Mouse (Mus musculus) neural tube, embryonic 15.5 days (tissue): ENCODE data around the gene Irx2. TPM values are rescaled to one million over a fixed set of nuclear protein-coding genes. Genes with fewer than 3 reads are reported as not detected.

ENCODE experiments used
- ATAC-seq: fragments of 200-750 bp; cut with Nextera tagmentation; 2 replicates; pipeline ENCODE4 v1.8.0; 2017; ENCODE audit warnings: mild to moderate bottlenecking, moderate TSS enrichment, moderate library complexity; ENCODE audit not compliant: low FRiP score
- H3K27ac ChIP-seq: fragments of 300-500 bp; sonication (generic); replicated peaks from 2 replicates; pipeline ENCODE4 v1.5.1; 2015; ENCODE audit warnings: mild to moderate bottlenecking, inconsistent platforms
- H3K27me3 ChIP-seq: fragments of 300-500 bp; sonication (generic); replicated peaks from 2 replicates; pipeline ENCODE4 v1.6.1; 2015; ENCODE audit warnings: inconsistent platforms
- H3K36me3 ChIP-seq: fragments of 300-500 bp; sonication (generic); 2 replicates; pipeline ENCODE4 v1.6.1; 2015; ENCODE audit warnings: inconsistent platforms
- H3K4me1 ChIP-seq: fragments of 300-500 bp; sonication (generic); 2 replicates; pipeline ENCODE4 v1.6.1; 2015; ENCODE audit warnings: inconsistent platforms
- H3K4me2 ChIP-seq: fragments of 300-500 bp; sonication (generic); 2 replicates; pipeline ENCODE4 v1.6.1; 2015; ENCODE audit warnings: inconsistent platforms, mild to moderate bottlenecking, moderate library complexity
- H3K4me3 ChIP-seq: fragments of 300-500 bp; sonication (generic); replicated peaks from 2 replicates; pipeline ENCODE4 v1.5.1; 2015; ENCODE audit warnings: mild to moderate bottlenecking, inconsistent platforms
- H3K9ac ChIP-seq: fragments of 300-500 bp; sonication (generic); replicated peaks from 2 replicates; pipeline ENCODE4 v1.6.1; 2015; ENCODE audit warnings: mild to moderate bottlenecking, inconsistent platforms
- H3K9me3 ChIP-seq: fragments of 300-500 bp; sonication (generic); replicated peaks from 2 replicates; pipeline ENCODE4 v1.6.1; 2016; ENCODE audit warnings: inconsistent platforms
- WGBS: fragments of 180-500 bp; shearing (Covaris S2); methylation state at CpG from one replicate; pipeline ENCODE4 v1.1.7; 2015; ENCODE audit warnings: mixed read lengths; 5-methylcytosine and 5-hydroxymethylcytosine counted together
- polyA plus RNA-seq: library from polyadenylated mRNA; unstranded; fragments of >200 nt; fragmentation: Nextera tagmentation; extraction: Ambion mirVana; gene quantifications from 2 replicates; pipeline ENCODE4 v1.2.1, GENCODE M21; 2015

The Irx2 gene
- polyA plus RNA-seq, 1 experiment from 2014 or later, result 11.4 TPM

DNA sequence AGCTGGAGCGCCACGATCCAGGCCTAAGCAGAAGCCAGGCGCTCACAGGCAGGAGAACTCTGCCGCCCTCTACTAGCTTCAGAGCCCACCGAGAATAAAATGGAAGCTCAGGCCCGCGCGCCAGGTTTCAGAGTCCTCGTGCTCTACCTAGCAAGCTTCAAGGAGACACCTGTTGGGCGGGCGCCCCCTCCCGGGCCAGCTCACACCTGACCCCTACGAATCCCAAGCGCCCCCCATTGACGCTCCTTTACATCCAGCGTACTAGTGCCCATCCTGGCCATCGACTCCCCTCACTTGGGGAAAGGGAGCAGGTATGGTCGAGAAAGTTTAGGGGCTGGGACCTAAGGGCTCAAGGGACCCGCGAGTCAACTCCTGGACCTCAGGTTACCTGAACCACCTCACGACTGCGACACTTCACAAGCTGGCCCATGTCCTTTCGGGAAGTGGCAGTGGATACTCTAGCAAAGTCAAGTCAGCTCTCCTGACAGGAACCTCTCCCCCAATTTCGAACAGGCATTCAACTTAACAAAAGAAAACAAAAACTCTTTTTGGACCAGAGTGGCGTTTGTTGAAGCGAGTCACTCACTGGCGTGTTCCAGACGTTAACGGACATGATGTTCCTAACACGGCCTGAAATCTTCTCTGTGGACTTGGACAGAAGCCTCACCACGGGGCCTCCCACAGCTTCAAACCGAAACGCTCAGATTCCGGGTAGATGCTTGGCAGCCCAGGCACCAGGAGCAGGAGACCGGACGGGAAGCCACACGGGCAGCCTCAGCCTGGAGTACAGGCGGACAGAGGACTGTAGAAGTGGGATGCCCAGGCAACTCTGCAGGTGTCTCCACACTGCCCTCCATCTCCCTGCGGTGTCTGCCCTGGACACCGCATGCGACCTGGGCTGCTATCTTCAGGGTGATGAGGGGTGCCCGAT lies 964 bp upstream of the Irx2 start:
- under 1% methylated on average over 42 of the region's 42 CpGs for WGBS
- Histone ChIP-seq H3K4me3 (peak overlapping the region; percentile 49), H3K4me1 (peaks cover 49% of the 10 kb centered on the region), H3K4me2 (peak overlapping the region; percentile 75), H3K27me3 (peaks cover 63% of the 10 kb centered on the region), H3K27ac (peak overlapping the region; percentile 56), H3K36me3 (no peaks in the 10 kb centered on the region), H3K9me3 (no peaks in the 10 kb centered on the region), H3K9ac (0 out of 2 replicates have a peak overlapping the region, but pooled peaks have one; percentile 23)
- peak; percentile 23 for ATAC-seq

DNA sequence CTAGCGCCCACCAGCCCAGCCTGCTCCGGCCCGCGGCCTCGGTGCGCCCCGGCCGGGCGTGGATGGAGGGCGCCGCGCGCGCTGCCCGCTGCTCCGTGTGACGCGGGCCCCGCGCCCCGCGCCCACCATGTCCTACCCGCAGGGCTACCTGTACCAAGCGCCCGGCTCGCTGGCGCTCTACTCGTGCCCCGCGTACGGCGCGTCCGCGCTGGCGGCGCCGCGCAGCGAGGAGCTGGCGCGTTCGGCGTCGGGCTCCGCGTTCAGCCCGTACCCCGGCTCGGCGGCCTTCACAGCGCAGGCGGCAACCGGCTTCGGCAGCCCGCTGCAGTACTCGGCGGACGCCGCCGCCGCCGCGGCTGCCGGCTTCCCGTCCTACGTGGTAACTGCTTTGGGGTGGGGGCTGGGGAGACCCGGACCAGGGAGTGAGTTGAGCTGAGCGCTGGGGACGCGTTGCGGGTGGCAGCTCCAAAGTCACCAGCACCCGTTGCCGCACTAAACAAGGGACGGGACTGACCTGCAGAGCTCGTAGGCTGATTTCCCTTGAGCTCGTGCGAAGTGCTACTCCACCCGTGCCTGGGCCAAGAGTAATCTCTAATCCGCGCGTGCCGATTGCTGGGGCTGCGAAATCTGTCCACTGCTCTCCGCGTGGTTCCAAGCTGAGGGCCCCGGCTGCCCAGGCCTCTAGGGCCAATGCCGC lies 463 bp downstream of the Irx2 start:
- H3K4me2 ChIP-seq, result peak overlapping the region; percentile 75
- H3K27ac ChIP-seq, result peak overlapping the region; percentile 73
- ATAC-seq, result peak; percentile 46
- peaks cover 44% of the 10 kb centered on the region for H3K4me1 ChIP-seq
- no peaks in the 10 kb centered on the region for H3K9me3 ChIP-seq
- peaks cover 60% of the 10 kb centered on the region for H3K27me3 ChIP-seq
- H3K36me3 ChIP-seq, result no peaks in the 10 kb centered on the region
- WGBS, result under 1% methylated on average over 87 of the region's 88 CpGs
- peak overlapping the region; percentile 47 for H3K9ac ChIP-seq
- peak overlapping the region; percentile 49 for H3K4me3 ChIP-seq

DNA sequence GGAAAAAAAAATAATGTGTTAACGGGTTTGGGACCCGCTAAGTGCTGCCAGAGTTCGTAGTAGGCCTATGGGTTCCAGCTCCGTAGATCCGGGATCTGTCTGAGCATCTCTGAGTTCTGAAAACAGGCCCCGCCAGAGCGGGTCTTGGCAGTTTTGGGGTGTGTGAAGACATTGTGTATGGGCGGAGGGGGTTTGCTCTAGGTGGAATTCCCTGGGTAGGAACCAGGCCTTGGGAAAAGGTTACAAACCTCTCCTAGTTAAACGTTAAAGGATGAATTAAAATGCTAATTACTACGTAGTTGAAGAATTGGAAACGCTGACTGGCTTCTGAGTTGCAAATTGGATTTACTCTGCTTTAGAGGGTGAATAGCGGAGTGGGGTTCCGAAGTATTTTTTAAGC lies 1.2 kb downstream of the Irx2 start:
- no peak for ATAC-seq
- H3K9me3 ChIP-seq, result no peaks in the 10 kb centered on the region
- H3K4me2 ChIP-seq, result peak overlapping the region; percentile 75
- H3K27me3 ChIP-seq, result peaks cover 65% of the 10 kb centered on the region
- no peak overlapping the region; the same call in 1 of the 2 replicates for H3K9ac ChIP-seq
- 1% methylated on average over 13 of the region's 13 CpGs for WGBS
- H3K4me1 ChIP-seq, result peaks cover 38% of the 10 kb centered on the region
- H3K36me3 ChIP-seq, result no peaks in the 10 kb centered on the region
- no peak overlapping the region for H3K27ac ChIP-seq
- peak overlapping the region; percentile 49 for H3K4me3 ChIP-seq

DNA sequence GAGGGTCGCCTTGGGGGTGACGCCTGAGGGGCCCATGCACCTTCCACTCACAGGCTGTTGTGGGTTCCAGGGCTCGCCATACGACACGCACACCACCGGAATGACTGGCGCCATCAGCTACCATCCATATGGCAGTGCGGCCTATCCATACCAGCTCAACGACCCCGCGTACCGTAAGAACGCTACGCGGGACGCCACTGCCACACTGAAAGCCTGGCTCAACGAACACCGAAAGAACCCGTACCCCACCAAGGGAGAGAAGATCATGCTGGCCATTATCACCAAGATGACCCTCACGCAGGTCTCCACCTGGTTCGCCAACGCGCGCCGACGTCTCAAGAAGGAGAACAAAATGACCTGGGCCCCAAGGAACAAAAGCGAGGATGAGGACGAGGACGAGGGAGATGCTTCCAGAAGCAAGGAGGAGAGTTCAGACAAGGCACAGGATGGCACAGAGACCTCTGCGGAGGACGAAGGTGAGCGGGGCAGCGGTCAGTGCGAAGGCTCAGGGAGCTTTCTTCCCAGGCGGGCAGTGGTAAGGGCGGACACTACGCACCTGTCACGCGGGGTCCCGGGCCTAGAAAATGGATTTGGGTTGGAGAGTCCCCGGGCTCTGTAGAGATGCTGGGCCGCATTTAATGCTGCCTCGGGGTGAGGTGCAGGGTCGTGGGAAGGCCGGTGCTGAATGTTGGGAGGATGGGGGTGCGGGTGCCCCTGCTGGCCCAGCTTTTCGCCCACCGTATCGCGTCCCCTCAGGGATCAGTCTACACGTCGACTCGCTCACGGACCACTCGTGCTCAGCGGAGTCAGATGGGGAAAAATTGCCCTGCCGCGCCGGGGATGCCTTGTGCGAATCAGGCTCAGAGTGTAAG lies 2.1 kb downstream of the Irx2 start:
- H3K36me3 ChIP-seq, result no peaks in the 10 kb centered on the region
- no peak overlapping the region for H3K27ac ChIP-seq
- peaks cover 38% of the 10 kb centered on the region for H3K4me1 ChIP-seq
- peak overlapping the region; percentile 75 for H3K4me2 ChIP-seq
- H3K27me3 ChIP-seq, result peaks cover 67% of the 10 kb centered on the region
- H3K9ac ChIP-seq, result peak overlapping the region; percentile 32
- H3K4me3 ChIP-seq, result peak overlapping the region; percentile 49
- WGBS, result 3% methylated on average over 60 of the region's 60 CpGs
- H3K9me3 ChIP-seq, result no peaks in the 10 kb centered on the region
- no peak for ATAC-seq

DNA sequence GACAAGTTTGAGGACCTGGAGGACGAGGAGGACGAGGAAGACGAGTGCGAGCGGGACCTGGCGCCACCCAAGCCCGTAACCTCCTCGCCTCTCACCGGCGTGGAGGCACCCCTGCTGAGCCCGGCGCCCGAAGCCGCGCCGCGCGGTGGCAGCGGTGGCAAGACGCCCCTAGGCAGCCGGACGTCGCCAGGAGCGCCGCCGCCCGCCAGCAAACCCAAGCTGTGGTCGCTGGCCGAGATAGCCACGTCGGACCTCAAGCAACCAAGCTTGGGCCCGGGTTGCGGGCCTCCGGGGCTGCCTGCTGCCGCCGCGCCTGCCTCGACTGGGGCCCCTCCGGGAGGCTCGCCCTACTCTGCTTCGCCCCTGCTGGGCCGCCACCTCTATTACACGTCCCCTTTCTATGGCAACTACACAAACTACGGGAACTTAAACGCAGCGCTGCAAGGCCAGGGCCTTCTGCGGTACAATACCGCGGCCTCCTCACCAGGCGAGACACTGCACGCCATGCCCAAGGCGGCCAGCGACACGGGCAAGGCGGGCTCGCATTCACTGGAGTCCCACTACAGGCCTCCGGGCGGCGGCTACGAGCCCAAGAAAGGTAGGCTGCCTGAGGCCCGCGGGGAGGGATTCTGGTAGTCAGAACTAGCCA lies 2.9 kb downstream of the Irx2 start:
- Histone ChIP-seq H3K4me2 (peak overlapping the region; percentile 75), H3K4me1 (peaks cover 42% of the 10 kb centered on the region), H3K9me3 (no peaks in the 10 kb centered on the region), H3K4me3 (peak overlapping the region; percentile 49), H3K36me3 (no peaks in the 10 kb centered on the region), H3K9ac (peak overlapping the region; percentile 32; the same call in 1 of the 2 replicates), H3K27me3 (peaks cover 64% of the 10 kb centered on the region), H3K27ac (no peak overlapping the region)
- WGBS, result 3% methylated on average over 61 of the region's 62 CpGs
- no peak for ATAC-seq

DNA sequence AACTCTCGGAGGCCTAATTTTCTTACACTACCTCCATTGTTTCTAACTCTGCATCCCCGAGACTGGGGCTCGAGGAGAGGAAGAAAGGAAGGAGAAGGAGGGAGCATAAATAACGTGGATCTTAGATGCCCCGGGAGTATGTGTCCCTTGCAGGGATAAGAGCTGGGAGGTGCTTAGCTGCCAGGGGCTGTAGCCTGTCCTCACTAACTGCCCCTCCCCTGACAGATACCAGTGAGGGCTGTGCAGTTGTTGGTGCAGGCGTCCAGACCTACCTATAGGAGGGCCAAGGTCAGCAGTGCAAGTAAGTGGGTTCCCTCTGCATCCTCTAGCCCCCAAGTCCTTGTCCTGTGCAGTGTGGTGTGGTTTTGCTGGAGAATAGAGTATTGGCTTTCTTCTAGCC lies 3.7 kb downstream of the Irx2 start:
- peaks cover 63% of the 10 kb centered on the region for H3K27me3 ChIP-seq
- ATAC-seq, result no peak
- peak overlapping the region; percentile 49 for H3K4me3 ChIP-seq
- H3K4me2 ChIP-seq, result peak overlapping the region; percentile 75
- H3K27ac ChIP-seq, result no peak overlapping the region
- H3K9me3 ChIP-seq, result no peaks in the 10 kb centered on the region
- no peaks in the 10 kb centered on the region for H3K36me3 ChIP-seq
- 15% methylated on average over 6 of the region's 6 CpGs for WGBS
- peaks cover 42% of the 10 kb centered on the region for H3K4me1 ChIP-seq
- no peak overlapping the region for H3K9ac ChIP-seq

DNA sequence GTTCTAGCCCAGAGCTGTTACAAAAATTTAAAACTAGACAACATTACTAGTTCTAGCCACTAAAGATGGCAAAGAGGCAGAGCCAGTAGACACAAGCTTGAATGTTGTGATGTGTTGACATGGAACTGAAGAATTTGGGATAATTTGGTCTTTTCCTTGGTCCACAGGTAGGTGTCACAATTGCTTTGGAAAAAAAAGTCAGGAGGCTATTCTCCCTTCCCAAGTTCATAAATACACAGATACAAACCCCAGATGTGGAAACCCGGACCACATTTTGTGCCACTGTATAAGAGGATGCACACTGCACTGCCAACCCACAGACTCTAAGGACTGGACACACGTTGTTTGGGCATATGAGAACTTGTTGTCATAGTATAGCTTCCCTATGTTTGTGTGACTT lies 4.5 kb downstream of the Irx2 start:
- H3K36me3 ChIP-seq, result no peaks in the 10 kb centered on the region
- no peaks in the 10 kb centered on the region for H3K9me3 ChIP-seq
- 0 out of 2 replicates have a peak overlapping the region, but pooled peaks have one; percentile 49 for H3K4me3 ChIP-seq
- H3K4me2 ChIP-seq, result peak overlapping the region; percentile 75; the same call in 1 of the 2 replicates
- peaks cover 35% of the 10 kb centered on the region for H3K4me1 ChIP-seq
- 29% methylated on average over 2 of the region's 2 CpGs for WGBS
- peaks cover 61% of the 10 kb centered on the region for H3K27me3 ChIP-seq
- no peak for ATAC-seq
- no peak overlapping the region for H3K27ac ChIP-seq
- H3K9ac ChIP-seq, result no peak overlapping the region

DNA sequence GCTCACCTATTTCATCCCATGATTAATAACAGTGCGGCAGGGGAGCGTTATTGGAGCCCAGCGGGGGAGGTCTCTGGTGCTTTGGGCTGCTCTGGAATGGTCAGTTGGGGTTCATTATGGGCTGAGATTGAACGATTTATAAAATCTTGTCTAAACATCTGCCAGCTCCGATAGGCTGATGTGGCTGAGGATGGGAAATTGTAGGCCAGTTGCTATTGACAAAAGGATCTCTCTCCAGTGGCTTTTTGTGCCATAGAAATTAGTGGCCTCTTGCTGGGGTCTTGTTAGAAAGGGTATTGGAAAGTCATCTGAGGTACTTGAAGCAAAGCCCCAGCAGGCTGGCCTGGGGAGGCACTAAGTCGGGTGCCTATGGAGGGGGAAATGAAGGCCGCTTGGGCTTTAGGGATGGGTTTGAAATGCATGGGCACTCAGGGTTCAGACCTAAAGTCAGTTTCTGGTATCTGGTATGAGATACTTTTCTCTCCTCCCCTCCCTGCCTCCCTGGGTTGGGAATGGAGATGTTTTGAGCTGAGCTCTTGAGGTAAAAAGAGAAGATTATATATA lies 6.2 kb downstream of the Irx2 start:
- Histone ChIP-seq H3K27ac (no peak overlapping the region), H3K9me3 (no peaks in the 10 kb centered on the region), H3K36me3 (no peaks in the 10 kb centered on the region), H3K4me2 (no peak overlapping the region; the same call in 1 of the 2 replicates), H3K4me3 (no peak overlapping the region), H3K9ac (no peak overlapping the region), H3K27me3 (peaks cover 71% of the 10 kb centered on the region), H3K4me1 (peaks cover 37% of the 10 kb centered on the region)
- 19% methylated on average over 7 of the region's 7 CpGs for WGBS
- no peak for ATAC-seq

DNA sequence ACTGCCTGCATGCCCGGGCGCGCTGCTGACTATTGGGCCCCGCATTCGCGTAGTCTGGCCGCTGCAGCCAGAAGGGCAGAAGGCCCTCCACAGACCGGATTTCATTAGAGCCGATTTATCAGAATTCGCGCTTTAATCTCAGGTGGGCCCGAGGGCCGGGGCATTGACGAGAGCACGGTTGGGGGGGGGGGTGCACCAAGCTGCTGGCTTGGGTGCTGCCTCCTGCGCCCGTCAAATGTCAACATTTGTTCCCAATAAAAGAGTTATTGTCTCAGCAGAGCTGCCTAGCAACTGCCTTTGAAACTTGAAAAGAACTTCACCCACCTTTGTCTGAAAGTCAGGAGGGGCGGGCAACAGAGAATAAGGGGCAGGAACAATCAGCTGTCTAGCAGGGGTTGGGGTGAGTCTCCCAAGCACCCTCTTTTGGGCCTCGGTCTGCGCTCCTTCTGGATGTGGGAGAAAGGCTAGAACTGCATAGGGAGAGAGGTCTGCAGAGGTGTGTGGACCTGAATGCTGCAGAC lies 7.8 kb downstream of the Irx2 start:
- Histone ChIP-seq H3K4me3 (no peak overlapping the region), H3K4me2 (peak overlapping the region; percentile 20), H3K27ac (no peak overlapping the region), H3K36me3 (no peaks in the 10 kb centered on the region), H3K4me1 (peaks cover 29% of the 10 kb centered on the region), H3K27me3 (peaks cover 85% of the 10 kb centered on the region), H3K9me3 (no peaks in the 10 kb centered on the region), H3K9ac (no peak overlapping the region)
- no peak for ATAC-seq
- 5% methylated on average over 20 of the region's 20 CpGs for WGBS

DNA sequence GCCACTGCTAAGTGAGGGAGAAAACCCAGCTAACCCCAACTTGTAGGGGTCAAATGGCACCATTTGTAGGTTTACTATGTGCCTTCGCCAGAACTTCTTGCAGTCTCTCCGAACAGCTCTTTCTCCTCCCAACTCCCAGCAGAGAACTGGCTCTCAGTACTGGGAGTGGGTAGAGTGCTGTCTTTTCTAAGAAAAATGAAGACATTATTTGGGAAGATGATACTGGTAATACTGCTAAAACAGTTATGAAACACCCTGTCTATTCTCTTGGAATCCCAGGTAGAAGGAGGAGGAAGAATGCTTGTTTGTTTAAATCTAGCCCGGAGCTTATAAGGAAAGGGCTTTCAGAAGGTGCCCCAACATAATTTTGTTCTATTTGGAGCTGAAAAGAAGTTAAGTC lies 8.9 kb downstream of the Irx2 start:
- no peak overlapping the region for H3K27ac ChIP-seq
- no peaks in the 10 kb centered on the region for H3K9me3 ChIP-seq
- no peaks in the 10 kb centered on the region for H3K36me3 ChIP-seq
- H3K4me1 ChIP-seq, result peaks cover 24% of the 10 kb centered on the region
- H3K27me3 ChIP-seq, result peaks cover 85% of the 10 kb centered on the region
- H3K9ac ChIP-seq, result no peak overlapping the region
- no peak for ATAC-seq
- no peak overlapping the region for H3K4me3 ChIP-seq
- 27% methylated on average over 3 of the region's 3 CpGs for WGBS
- no peak overlapping the region for H3K4me2 ChIP-seq
